Mouse (Mus musculus): Measurements from ENCODE around the gene Pdia6. TPM values are rescaled to one million over a fixed set of nuclear protein-coding genes. Genes with fewer than 3 reads are reported as not detected.

Gene Pdia6
- polyA plus RNA-seq, 1 experiment from 2014 or later, result 326 TPM

DNA sequence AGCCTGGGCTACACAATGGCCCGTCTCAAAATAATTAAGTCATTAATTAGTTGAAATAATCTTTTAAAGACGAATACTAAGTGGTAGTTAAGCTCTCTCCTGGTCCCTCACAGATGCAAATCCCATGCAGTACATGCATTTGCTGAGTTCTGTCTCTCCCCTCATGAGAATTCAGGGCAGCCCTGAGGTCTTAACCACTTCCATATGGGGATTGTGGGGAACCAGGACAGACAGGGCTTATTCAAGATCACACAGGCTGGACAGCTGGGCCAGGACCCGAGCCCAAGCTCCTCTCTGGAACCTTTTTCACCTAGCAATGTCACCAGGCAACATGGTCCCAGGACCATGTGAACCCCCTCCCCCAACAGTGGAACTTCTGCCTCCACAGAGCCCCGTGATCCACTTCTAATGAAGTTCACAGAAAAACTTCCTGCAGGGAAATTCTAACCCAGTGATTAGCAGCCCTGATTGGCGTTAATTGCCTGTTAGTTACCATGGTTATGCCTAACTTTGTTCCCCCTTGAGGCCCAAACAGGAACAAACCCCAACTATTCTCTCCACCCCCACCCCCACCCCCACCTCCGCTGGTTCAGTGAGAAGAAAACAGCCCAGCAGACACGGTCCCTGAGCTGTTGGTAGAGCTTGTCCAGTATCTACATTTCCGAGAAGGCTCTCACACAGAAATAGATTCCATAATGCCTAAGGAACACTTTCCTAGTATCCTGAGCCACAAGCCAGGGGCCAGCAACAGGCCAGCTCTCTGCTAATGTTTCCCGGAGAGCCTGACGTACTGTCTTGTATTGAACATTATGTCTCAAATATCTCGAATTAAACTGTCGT lies 27.5 kb upstream of the Pdia6 start:
- H3K4me2 ChIP-seq, result no peak overlapping the region
- H3K4me3 ChIP-seq, result no peak overlapping the region
- no peaks in the 10 kb centered on the region for H3K27me3 ChIP-seq
- no peaks in the 10 kb centered on the region for H3K36me3 ChIP-seq
- WGBS, result 61% methylated on average over 12 of the region's 12 CpGs
- H3K27ac ChIP-seq, result no peak overlapping the region
- ATAC-seq (ENCODE audit: low FRiP score), result no peak; the same call in 1 of the 2 replicates
- peaks cover 3% of the 10 kb centered on the region; the same call in 1 of the 2 replicates for H3K9me3 ChIP-seq
- no peak overlapping the region for H3K9ac ChIP-seq
- peaks cover 15% of the 10 kb centered on the region; the same call in 1 of the 2 replicates for H3K4me1 ChIP-seq (replicated peaks)

DNA sequence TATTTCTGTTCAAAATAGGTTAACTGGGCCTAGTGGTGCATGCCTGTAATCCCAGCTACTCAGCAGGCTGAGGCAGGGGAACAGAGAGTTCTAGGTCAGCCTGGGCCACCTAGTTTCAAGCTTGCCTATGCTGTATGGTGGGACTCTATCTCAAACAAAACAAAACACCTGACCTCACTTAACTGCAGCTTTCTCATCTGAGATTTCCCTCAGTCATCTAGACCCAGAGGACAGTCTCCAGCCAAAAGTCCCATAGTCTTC lies 27.0 kb upstream of the Pdia6 start:
- Histone ChIP-seq H3K4me1 (replicated peaks) (peaks cover 15% of the 10 kb centered on the region; the same call in 1 of the 2 replicates), H3K9me3 (peaks cover 3% of the 10 kb centered on the region; the same call in 1 of the 2 replicates), H3K4me2 (no peak overlapping the region), H3K27me3 (no peaks in the 10 kb centered on the region), H3K36me3 (no peaks in the 10 kb centered on the region), H3K4me3 (no peak overlapping the region), H3K9ac (no peak overlapping the region), H3K27ac (no peak overlapping the region)
- ATAC-seq (ENCODE audit: low FRiP score), result no peak

DNA sequence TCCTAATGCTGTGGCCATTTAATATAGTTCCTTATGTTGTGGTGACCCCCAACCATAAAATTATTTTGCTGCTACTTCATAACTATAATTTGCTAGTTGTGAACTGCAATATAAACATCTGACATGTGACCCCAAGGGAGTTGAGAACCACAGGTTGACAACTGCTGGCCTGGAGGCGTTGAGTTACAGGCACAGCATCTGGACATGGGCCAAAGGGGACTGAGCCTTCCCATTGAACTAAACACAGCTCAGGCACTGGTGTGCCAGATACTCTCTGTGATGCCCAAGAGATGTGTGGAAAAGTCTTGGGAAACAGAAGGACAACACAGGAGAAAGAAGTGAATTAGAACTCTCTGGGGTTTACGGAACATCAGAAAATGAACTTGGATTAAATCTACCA lies 25.3 kb upstream of the Pdia6 start:
- peaks cover 3% of the 10 kb centered on the region; the same call in 1 of the 2 replicates for H3K9me3 ChIP-seq
- no peak overlapping the region for H3K9ac ChIP-seq
- H3K4me3 ChIP-seq, result no peak overlapping the region
- 88% methylated on average over 2 of the region's 2 CpGs for WGBS
- no peak overlapping the region for H3K4me2 ChIP-seq
- ATAC-seq (ENCODE audit: low FRiP score), result no peak
- H3K4me1 ChIP-seq (replicated peaks), result peaks cover 8% of the 10 kb centered on the region; the same call in 1 of the 2 replicates
- H3K27me3 ChIP-seq, result no peaks in the 10 kb centered on the region
- H3K36me3 ChIP-seq, result no peaks in the 10 kb centered on the region
- no peak overlapping the region for H3K27ac ChIP-seq

DNA sequence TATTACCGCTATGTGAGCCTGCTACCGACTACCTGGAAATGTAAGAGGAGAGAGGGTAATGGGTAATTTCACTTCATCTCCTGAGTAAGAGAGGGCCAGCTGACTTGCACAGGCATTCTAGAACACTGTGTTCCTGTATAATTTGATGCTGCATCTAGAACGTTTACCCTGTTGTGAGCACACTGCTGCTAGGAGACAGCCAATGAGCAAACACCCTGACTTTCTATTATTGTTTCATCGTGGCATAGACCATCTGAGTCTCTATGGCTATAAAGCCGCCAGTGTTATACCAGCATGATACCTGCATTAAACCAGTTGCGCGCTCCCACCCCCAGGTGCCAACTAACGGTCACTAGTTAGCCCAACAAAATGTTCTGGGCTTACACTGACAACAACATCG lies 24.7 kb upstream of the Pdia6 start:
- peaks cover 3% of the 10 kb centered on the region; the same call in 1 of the 2 replicates for H3K9me3 ChIP-seq
- H3K4me1 ChIP-seq (replicated peaks), result 0 out of 2 replicates have a peak, but pooled peaks cover 4% of the 10 kb centered on the region
- H3K36me3 ChIP-seq, result no peaks in the 10 kb centered on the region
- no peak overlapping the region for H3K4me3 ChIP-seq
- WGBS, result 95% methylated on average over 9 of the region's 9 CpGs
- H3K27me3 ChIP-seq, result no peaks in the 10 kb centered on the region
- ATAC-seq (ENCODE audit: low FRiP score), result no peak
- H3K27ac ChIP-seq, result no peak overlapping the region
- H3K9ac ChIP-seq, result no peak overlapping the region
- H3K4me2 ChIP-seq, result no peak overlapping the region

DNA sequence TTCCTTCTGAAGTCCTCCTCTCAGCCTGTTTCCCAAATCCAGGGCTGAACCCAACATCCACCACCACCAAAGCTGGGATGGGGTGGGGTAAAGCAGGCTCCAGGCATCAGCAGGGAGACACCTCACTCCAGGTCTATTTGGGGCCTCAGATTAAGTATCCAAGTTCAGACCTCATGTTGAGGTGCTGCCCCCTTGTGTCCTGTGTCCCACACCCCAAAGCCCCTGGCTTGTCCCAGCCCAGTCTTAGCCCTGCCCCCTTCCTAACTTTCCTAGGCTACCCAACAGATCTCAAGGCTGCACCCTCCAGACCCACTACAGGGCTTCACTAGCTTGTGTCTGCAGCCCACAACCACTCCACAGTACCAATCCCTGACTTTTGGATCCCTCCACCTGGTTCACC lies 24.3 kb upstream of the Pdia6 start:
- Histone ChIP-seq H3K9me3 (peaks cover 3% of the 10 kb centered on the region; the same call in 1 of the 2 replicates), H3K4me3 (no peak overlapping the region), H3K27me3 (no peaks in the 10 kb centered on the region), H3K36me3 (no peaks in the 10 kb centered on the region), H3K4me1 (replicated peaks) (0 out of 2 replicates have a peak, but pooled peaks cover 4% of the 10 kb centered on the region), H3K4me2 (no peak overlapping the region), H3K27ac (no peak overlapping the region), H3K9ac (no peak overlapping the region)
- no peak for ATAC-seq (ENCODE audit: low FRiP score)

DNA sequence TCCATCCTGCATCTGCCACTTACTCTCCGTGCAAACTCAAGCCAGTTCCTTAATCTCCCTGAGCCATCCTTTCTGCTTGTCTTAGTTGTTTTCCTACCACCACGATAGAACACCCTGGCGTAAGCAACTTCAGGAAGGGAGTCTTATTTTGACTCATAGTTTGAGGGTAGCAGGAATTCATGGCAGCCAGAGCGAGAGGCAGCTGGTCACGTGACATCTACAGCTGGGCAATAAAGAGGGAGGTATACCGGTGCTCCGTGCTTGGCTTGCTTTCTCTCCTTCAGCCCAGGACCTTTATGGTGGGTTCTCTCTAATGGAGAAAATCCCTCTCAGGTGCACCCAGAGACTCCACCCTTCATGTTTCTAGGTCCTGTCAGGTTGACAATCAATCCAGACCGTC lies 15.4 kb upstream of the Pdia6 start:
- Histone ChIP-seq H3K4me2 (no peak overlapping the region), H3K4me1 (replicated peaks) (peaks cover 3% of the 10 kb centered on the region), H3K9ac (no peak overlapping the region), H3K36me3 (no peaks in the 10 kb centered on the region), H3K9me3 (no peaks in the 10 kb centered on the region), H3K4me3 (no peak overlapping the region), H3K27ac (no peak overlapping the region), H3K27me3 (peaks cover 12% of the 10 kb centered on the region)
- 83% methylated on average over 8 of the region's 8 CpGs for WGBS
- no peak for ATAC-seq (ENCODE audit: low FRiP score)

DNA sequence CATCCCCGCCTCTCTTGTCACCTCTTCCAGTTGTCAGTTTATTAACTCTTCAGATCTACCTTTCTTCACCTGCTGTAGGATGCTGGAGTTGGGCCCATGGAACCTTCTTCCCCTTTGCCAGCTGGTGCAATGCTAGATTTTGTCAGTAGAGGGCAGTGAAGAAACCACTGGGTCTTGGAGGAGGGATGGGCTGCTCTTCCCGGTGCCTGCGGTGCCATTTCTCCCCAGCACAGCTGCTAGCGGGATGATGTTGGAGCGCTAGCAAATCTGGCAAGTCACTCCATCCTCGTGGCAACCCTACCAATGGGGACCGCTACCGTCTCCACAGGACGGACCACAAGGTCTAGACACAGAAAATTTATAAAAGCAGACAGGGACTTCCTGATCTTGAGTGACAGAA lies 13.3 kb upstream of the Pdia6 start:
- H3K4me1 ChIP-seq (replicated peaks), result peaks cover 3% of the 10 kb centered on the region
- peak overlapping the region; percentile 49 for H3K4me2 ChIP-seq
- ATAC-seq (ENCODE audit: low FRiP score), result peak; percentile 56
- no peak overlapping the region for H3K27ac ChIP-seq
- peaks cover 15% of the 10 kb centered on the region for H3K27me3 ChIP-seq
- H3K9ac ChIP-seq, result no peak overlapping the region
- H3K9me3 ChIP-seq, result no peaks in the 10 kb centered on the region
- 5% methylated on average over 9 of the region's 9 CpGs for WGBS
- peak overlapping the region; percentile 26 for H3K4me3 ChIP-seq
- H3K36me3 ChIP-seq, result no peaks in the 10 kb centered on the region

DNA sequence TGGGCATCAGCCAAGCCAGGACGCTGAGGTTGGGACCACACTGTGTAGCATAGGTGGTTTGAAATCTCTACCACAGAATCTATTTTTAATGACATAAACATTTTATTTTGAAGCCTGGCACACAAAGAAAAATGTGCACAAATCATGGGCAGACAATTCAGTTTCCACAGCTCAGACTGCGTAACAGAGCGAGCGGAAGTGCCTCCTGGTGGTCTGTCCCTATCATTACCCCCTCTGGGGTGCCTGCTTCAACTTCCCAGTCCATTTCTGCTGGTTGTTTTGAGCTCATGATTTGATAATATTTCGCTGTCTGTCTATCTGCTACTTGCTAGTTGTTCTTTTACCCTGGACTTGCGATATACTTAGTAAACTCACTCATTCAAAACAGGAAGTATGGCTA lies 10.7 kb upstream of the Pdia6 start:
- H3K9ac ChIP-seq, result no peak overlapping the region
- 87% methylated on average over 6 of the region's 6 CpGs for WGBS
- no peak for ATAC-seq (ENCODE audit: low FRiP score)

DNA sequence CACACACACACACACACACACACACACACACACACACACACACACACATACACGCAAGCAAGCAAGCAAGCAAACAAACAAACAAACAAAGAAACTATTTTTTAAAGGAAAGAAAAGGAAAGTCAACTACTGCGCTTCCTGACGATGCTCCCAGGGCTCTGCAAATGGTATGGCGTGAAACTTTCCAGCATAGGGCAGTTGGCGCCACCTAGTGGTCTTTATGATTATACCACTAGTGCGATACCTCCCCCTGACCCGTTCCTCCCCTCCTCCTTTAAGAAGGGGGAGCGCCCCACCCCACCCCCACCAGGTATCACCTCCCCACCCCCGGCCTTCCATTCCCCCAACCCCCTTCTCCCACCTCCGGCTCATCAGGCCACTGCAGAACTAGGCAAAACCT lies 9.4 kb upstream of the Pdia6 start:
- no peak overlapping the region for H3K4me3 ChIP-seq
- H3K36me3 ChIP-seq, result no peaks in the 10 kb centered on the region
- H3K9me3 ChIP-seq, result no peaks in the 10 kb centered on the region
- WGBS, result 6% methylated on average over 9 of the region's 10 CpGs
- peak; percentile 45; the same call in 1 of the 2 replicates for ATAC-seq (ENCODE audit: low FRiP score)
- peaks cover 3% of the 10 kb centered on the region for H3K4me1 ChIP-seq (replicated peaks)
- H3K9ac ChIP-seq, result no peak overlapping the region
- no peak overlapping the region for H3K4me2 ChIP-seq
- no peak overlapping the region for H3K27ac ChIP-seq
- peaks cover 15% of the 10 kb centered on the region for H3K27me3 ChIP-seq

More for the DNA sequence above, 10.7 kb upstream of the Pdia6 start:
- Histone ChIP-seq H3K4me1 (replicated peaks) (peaks cover 3% of the 10 kb centered on the region), H3K27ac (no peak overlapping the region), H3K4me3 (no peak overlapping the region), H3K27me3 (peaks cover 15% of the 10 kb centered on the region), H3K9me3 (no peaks in the 10 kb centered on the region), H3K36me3 (no peaks in the 10 kb centered on the region), H3K4me2 (no peak overlapping the region)

DNA sequence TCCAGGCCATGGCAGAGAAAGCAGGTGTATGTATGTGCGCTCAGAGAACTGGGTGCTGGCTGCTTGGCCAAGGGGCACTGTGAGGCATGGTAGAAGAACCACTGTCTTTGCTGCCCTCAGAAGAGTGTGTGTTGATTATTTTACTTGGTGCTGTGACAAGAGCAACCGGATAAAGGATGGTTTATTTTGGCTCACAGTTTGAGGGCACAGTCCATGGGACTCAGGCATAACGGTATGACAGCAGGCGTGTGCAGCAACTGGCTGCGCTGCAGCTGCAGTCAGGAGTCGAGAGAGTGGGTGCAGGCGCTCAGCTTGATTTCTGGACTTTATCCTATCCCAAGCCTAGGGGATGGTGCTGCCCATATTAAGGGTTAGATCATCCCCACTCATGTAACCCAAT lies 7.9 kb upstream of the Pdia6 start:
- ATAC-seq (ENCODE audit: low FRiP score), result no peak
- H3K9me3 ChIP-seq, result no peaks in the 10 kb centered on the region
- peaks cover 14% of the 10 kb centered on the region for H3K27me3 ChIP-seq
- H3K4me3 ChIP-seq, result no peak overlapping the region
- no peak overlapping the region for H3K4me2 ChIP-seq
- 89% methylated on average over 7 of the region's 7 CpGs for WGBS
- no peak overlapping the region for H3K9ac ChIP-seq
- H3K27ac ChIP-seq, result no peak overlapping the region
- H3K4me1 ChIP-seq (replicated peaks), result no peaks in the 10 kb centered on the region
- H3K36me3 ChIP-seq, result no peaks in the 10 kb centered on the region

DNA sequence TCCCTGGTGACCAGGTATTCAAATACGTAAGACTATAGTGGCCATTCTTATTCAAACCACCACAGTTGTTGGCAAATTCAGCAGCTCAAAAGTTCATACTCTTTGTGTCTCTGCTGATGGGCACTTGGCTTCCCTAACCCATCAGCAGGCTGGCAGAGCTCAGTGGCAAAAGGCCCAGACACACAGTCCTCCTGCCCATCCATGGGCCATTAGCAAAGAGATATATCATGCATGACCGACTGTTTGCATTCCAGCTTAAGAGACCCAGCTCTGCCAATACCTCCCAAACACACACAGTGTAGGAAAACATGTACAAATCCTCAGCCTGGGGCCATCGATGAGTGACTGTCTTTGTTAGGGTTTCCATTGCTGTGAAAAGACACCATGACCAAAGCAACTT lies 5.3 kb upstream of the Pdia6 start:
- no peak for ATAC-seq (ENCODE audit: low FRiP score)
- Histone ChIP-seq H3K9me3 (no peaks in the 10 kb centered on the region), H3K4me3 (no peak overlapping the region), H3K9ac (no peak overlapping the region), H3K4me1 (replicated peaks) (no peaks in the 10 kb centered on the region), H3K27ac (no peak overlapping the region), H3K4me2 (no peak overlapping the region), H3K36me3 (no peaks in the 10 kb centered on the region), H3K27me3 (0 out of 2 replicates have a peak, but pooled peaks cover 3% of the 10 kb centered on the region)
- WGBS, result 89% methylated on average over 3 of the region's 3 CpGs

DNA sequence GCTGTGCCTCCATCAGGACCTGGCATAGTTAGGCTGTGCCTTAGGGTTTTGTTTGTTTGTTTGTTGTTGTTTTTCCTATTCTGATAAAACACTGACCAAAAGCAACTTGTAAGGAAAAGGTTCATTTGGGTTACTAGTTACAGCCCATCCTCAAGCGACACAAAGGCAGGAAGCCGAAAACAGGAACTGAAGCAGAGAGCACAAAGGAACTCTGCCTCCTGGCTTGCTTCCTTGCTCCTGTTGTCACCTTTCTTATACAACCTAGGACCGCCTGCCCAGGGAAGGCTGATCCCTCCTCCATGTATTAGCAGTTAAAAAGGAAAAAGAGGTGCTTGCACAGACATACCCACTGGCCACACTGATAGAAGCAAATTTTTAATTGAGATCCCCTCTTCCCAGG lies 2.5 kb upstream of the Pdia6 start:
- 71% methylated on average over 3 of the region's 3 CpGs for WGBS
- Histone ChIP-seq H3K9me3 (no peaks in the 10 kb centered on the region), H3K36me3 (peaks cover 5% of the 10 kb centered on the region), H3K4me2 (no peak overlapping the region), H3K4me3 (no peak overlapping the region), H3K27ac (no peak overlapping the region), H3K9ac (no peak overlapping the region), H3K27me3 (no peaks in the 10 kb centered on the region), H3K4me1 (replicated peaks) (peaks cover 20% of the 10 kb centered on the region)
- ATAC-seq (ENCODE audit: low FRiP score), result no peak

DNA sequence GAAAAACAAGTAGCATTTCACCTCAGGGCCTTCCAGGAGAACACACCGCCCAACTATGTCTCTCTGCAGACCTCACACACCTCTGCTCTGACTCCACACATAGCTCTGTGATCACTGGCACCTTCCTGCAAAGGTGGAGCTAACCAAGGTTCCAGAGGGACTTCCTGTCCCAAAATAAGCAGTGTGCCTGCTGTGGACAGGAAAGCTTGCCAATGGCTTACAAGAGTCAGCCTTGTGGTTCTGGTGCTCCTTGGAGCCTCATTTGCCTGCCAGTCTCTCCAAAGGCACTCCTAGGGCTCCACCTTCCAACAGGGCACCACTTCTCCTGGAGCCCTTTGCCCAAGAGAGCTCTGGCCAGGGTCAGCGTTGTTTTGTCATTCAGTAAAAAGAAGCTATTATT lies 1.5 kb upstream of the Pdia6 start:
- Histone ChIP-seq H3K9ac (no peak overlapping the region), H3K27ac (no peak overlapping the region), H3K9me3 (no peaks in the 10 kb centered on the region), H3K36me3 (peaks cover 6% of the 10 kb centered on the region), H3K4me1 (replicated peaks) (peaks cover 27% of the 10 kb centered on the region), H3K4me2 (no peak overlapping the region), H3K27me3 (no peaks in the 10 kb centered on the region), H3K4me3 (no peak overlapping the region)
- 80% methylated on average over 2 of the region's 2 CpGs for WGBS
- no peak for ATAC-seq (ENCODE audit: low FRiP score)

Data from hindbrain, embryonic 13.5 days (tissue).